Mouse (Mus musculus): ENCODE measurements around the gene Elmsan1.

Elmsan1 gene

GRCm38 (mm10) chr12:84193642-84194399 lies 24.9 kb downstream of the Elmsan1 start:
- DNase-seq (ENCODE audit: low spot score in 2 of 2), result peak; percentile 93 to 96

GRCm38 (mm10) chr12:84192741-84193641 lies 25.7 kb downstream of the Elmsan1 start:
- DNase-seq (ENCODE audit: low spot score in 2 of 2), result peak; percentile 77 to 90

GRCm38 (mm10) chr12:84192280-84192679 lies 26.4 kb downstream of the Elmsan1 start:
- no peak for DNase-seq (ENCODE audit: low spot score in 2 of 2)

GRCm38 (mm10) chr12:84191770-84192169 lies 26.9 kb downstream of the Elmsan1 start:
- peak in 1 of 2 experiments; percentile 60 for DNase-seq (ENCODE audit: low spot score in 2 of 2)

GRCm38 (mm10) chr12:84191190-84191589 lies 27.5 kb downstream of the Elmsan1 start:
- peak in 1 of 2 experiments; percentile 63 for DNase-seq (ENCODE audit: low spot score in 2 of 2)

- DNase-seq (ENCODE audit: low spot score in 2 of 2), result peak in 1 of 2 experiments; percentile 58
These were observed 28.4 kb downstream of the Elmsan1 start for GRCm38 (mm10) chr12:84190151-84190820.

GRCm38 (mm10) chr12:84188881-84189444 lies 29.7 kb downstream of the Elmsan1 start:
- DNase-seq (ENCODE audit: low spot score in 2 of 2), result peak in 1 of 2 experiments; percentile 64

- DNase-seq (ENCODE audit: low spot score in 2 of 2), result no peak
These were observed 30.7 kb downstream of the Elmsan1 start for GRCm38 (mm10) chr12:84187752-84188601.

- no peak for DNase-seq (ENCODE audit: low spot score in 2 of 2)
These were observed 31.7 kb downstream of the Elmsan1 start for GRCm38 (mm10) chr12:84186950-84187349.

- DNase-seq (ENCODE audit: low spot score in 2 of 2), result no peak
These were observed 32.1 kb downstream of the Elmsan1 start for GRCm38 (mm10) chr12:84186536-84186935.

- DNase-seq (ENCODE audit: low spot score in 2 of 2), result no peak
These were observed 33.1 kb downstream of the Elmsan1 start for GRCm38 (mm10) chr12:84185547-84185946.

GRCm38 (mm10) chr12:84184979-84185378 lies 33.7 kb downstream of the Elmsan1 start:
- no peak for DNase-seq (ENCODE audit: low spot score in 2 of 2)

- DNase-seq (ENCODE audit: low spot score in 2 of 2), result no peak
These were observed 36.7 kb downstream of the Elmsan1 start for GRCm38 (mm10) chr12:84181999-84182398.

- DNase-seq (ENCODE audit: low spot score in 2 of 2), result peak; percentile 84 to 88
These were observed 37.8 kb downstream of the Elmsan1 start for GRCm38 (mm10) chr12:84180701-84181435.

GRCm38 (mm10) chr12:84180090-84180489 lies 38.6 kb downstream of the Elmsan1 start:
- DNase-seq (ENCODE audit: low spot score in 2 of 2), result no peak

GRCm38 (mm10) chr12:84178652-84179445 lies 39.8 kb downstream of the Elmsan1 start:
- peak in 1 of 2 experiments; percentile 11 for DNase-seq (ENCODE audit: low spot score in 2 of 2)

GRCm38 (mm10) chr12:84178052-84178451 lies 40.6 kb downstream of the Elmsan1 start:
- DNase-seq (ENCODE audit: low spot score in 2 of 2), result no peak

- peak in 1 of 2 experiments; percentile 51 for DNase-seq (ENCODE audit: low spot score in 2 of 2)
These were observed 41.6 kb downstream of the Elmsan1 start for GRCm38 (mm10) chr12:84176886-84177765.
